Mouse (Mus musculus): ENCODE data around the gene Rnf13. TPM values are rescaled to one million over a fixed set of nuclear protein-coding genes. Genes with fewer than 3 reads are reported as not detected.

The Rnf13 gene
- polyA plus RNA-seq (2016; fragmentation: Nextera tagmentation; extraction: Ambion mirVana), result 59.3 and 63.9 TPM in 2 replicates

DNA sequence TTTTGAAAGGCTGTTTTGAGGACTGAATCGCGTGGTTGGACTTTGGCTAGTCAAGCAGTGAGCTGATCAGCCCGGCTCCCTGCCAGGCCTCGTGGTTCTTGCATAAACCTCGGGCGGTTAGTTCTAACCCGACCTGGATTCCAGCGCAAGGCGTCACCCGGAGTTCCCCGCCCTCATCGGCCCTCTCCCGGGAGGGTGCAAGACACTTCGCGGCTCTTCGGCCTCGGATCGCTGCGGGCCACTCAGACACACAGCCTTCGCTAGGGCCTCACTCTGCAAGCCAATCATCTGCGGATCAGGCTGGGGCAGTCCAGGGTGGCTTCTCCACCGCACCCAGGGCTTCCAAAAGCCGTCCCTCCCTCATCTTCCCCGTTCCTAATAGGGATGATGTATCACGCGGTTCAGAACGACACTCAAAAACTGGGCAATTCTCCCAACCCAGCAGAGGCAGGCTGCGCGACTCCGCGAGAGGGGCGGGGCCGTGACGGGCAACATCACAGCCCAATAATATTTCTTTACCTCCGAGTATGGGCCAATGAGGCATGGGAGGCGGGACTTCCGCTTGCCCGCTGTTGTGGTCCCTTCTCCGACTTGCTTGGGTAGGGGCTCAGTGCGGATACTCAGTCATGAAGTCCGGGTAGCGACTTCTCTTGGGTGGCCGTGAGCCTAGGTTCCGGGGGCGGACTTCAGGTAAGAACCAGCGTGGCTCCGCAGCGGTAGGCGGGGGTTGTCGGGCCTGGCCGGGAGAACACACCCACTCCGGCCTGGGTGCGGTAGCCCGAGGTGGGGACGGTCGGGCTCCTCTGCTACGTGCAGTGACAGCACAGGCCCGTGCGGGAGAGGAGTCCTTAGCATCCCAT, at the start of gene Rnf13:
Gene Rnf13, plus strand, starts transcription at position 552 of the 860 bp plus-strand sequence.
- no peaks in the 10 kb centered on the region for H3K9me3 ChIP-seq
- peak within 1 kb of the TSS; percentile 66 for H3K4me2 ChIP-seq (replicated peaks)
- WGBS, result under 1% methylated on average over 59 of the region's 59 CpGs
- H3K4me3 ChIP-seq, result peak within 1 kb of the TSS; percentile 78
- no peaks in the 10 kb centered on the region for H3K27me3 ChIP-seq
- H3K9ac ChIP-seq, result peak within 1 kb of the TSS; percentile 79
- H3K4me1 ChIP-seq, result peaks cover 10% of the 10 kb centered on the region
- peak; percentile 99 for ATAC-seq (ENCODE audit: insufficient number of reproducible peaks, insufficient read depth, low FRiP score, low TSS enrichment)
- H3K36me3 ChIP-seq, result no peaks in the 10 kb centered on the region
- H3K27ac ChIP-seq, result peak within 1 kb of the TSS; percentile 96

DNA sequence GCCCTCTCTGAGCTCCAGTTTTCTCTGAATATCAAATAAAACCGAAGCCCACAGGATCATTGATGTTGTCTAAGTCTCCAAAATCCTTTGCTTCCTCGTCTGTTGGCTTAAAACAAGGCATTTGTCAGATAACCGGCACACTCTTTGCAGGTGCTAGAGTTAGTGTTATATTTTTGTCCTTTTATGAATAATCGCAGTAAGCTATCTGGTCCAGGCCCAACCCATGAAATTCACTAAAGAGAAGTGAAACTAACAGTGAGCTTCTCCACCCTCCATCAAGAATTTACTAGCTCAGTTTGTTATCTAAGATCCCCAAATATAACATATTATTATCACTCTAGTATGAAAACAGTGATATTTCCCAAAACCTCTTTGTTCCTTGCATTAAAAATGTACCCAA, 44.1 kb upstream of the Rnf13 start:
- no peak overlapping the region for H3K4me3 ChIP-seq
- H3K36me3 ChIP-seq, result no peaks in the 10 kb centered on the region
- H3K9me3 ChIP-seq, result no peaks in the 10 kb centered on the region
- H3K27me3 ChIP-seq, result no peaks in the 10 kb centered on the region
- H3K4me1 ChIP-seq, result 0 out of 2 replicates have a peak, but pooled peaks cover 5% of the 10 kb centered on the region
- no peak for ATAC-seq (ENCODE audit: insufficient number of reproducible peaks, insufficient read depth, low FRiP score, low TSS enrichment)
- WGBS, result 90% methylated on average over 4 of the region's 4 CpGs
- H3K9ac ChIP-seq, result no peak overlapping the region
- no peak overlapping the region for H3K27ac ChIP-seq
- H3K4me2 ChIP-seq (replicated peaks), result no peak overlapping the region

DNA sequence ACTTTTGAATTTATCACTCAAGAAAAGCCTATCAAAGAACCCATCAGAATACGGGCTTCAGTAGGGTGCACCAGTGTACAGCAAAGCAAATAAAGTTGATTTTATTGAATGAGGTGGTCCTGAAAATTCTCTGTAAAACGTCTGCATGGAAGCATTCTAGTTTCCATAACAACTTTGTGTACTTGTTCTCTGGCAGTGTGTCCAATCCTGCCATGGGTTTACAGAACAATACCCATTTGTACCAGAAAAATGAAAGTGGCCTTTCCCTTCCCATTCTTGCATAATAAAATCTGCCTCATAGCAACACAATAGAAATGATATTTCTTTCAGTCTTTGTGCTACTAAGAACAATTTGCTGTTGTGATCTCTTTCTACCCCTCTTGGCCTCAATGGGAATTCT, 43.1 kb upstream of the Rnf13 start, which contains the start of gene Ankub1:
Gene Ankub1, minus strand, starts transcription at position 81 of the 400 bp plus-strand sequence.
- Histone ChIP-seq H3K4me1 (0 out of 2 replicates have a peak, but pooled peaks cover 5% of the 10 kb centered on the region), H3K9ac (no peak within 1 kb of the TSS), H3K9me3 (no peaks in the 10 kb centered on the region), H3K27ac (no peak within 1 kb of the TSS), H3K36me3 (no peaks in the 10 kb centered on the region), H3K27me3 (no peaks in the 10 kb centered on the region), H3K4me2 (replicated peaks) (no peak within 1 kb of the TSS), H3K4me3 (no peak within 1 kb of the TSS)
- ATAC-seq (ENCODE audit: insufficient number of reproducible peaks, insufficient read depth, low FRiP score, low TSS enrichment), result no peak
- WGBS, result 73% methylated on average over 2 of the region's 2 CpGs

DNA sequence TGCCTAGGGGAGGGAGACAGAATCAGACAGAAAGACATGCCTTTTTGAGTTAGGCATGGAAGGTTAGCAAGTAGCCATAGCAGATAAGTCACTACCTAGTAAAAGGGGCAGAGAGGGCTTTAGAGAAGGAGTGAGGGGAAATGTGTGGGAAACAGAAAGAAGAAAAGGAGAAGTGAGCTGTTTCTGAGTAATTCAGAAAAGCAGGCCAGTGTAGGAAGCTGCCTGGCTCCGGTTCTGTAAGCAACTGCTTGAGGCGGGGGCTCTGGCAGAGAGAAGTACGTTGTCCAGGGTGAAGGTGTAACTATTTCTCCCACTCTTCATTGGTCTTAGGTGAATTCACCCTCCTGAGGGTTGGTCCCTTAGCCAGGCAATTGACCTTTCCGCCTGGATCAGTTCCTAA, 39.6 kb upstream of the Rnf13 start:
- Histone ChIP-seq H3K9ac (no peak overlapping the region), H3K36me3 (no peaks in the 10 kb centered on the region), H3K27ac (no peak overlapping the region), H3K9me3 (no peaks in the 10 kb centered on the region), H3K4me3 (no peak overlapping the region), H3K27me3 (no peaks in the 10 kb centered on the region), H3K4me2 (replicated peaks) (no peak overlapping the region), H3K4me1 (0 out of 2 replicates have a peak, but pooled peaks cover 5% of the 10 kb centered on the region)
- whole genome bisulfite sequencing, result 84% methylated on average over 4 of the region's 4 CpGs
- ATAC-seq (ENCODE audit: insufficient number of reproducible peaks, insufficient read depth, low FRiP score, low TSS enrichment), result no peak

DNA sequence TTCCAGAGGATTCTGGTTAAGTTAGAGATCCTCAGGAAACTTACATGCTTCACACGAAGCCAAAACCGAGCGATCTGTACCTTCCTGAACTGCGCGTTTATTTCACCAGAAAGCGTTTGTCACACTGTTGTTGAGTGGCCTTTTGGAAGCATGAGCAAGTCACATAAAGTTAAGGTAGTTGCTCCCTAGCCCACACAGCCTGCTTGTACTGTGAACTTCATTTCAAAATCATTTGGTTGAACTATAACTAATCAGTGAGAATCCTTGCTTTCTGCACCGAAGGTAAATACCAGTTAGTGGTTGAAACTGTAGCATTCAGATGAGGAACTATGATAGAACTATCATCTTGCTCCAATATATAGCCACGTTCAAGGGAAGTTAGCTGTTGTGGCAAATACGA, 39.1 kb upstream of the Rnf13 start:
- Histone ChIP-seq H3K27ac (no peak overlapping the region), H3K4me3 (no peak overlapping the region), H3K36me3 (no peaks in the 10 kb centered on the region), H3K9me3 (no peaks in the 10 kb centered on the region), H3K4me1 (0 out of 2 replicates have a peak, but pooled peaks cover 5% of the 10 kb centered on the region), H3K4me2 (replicated peaks) (no peak overlapping the region), H3K9ac (no peak overlapping the region), H3K27me3 (no peaks in the 10 kb centered on the region)
- WGBS, result 92% methylated on average over 9 of the region's 9 CpGs
- no peak for ATAC-seq (ENCODE audit: insufficient number of reproducible peaks, insufficient read depth, low FRiP score, low TSS enrichment)

DNA sequence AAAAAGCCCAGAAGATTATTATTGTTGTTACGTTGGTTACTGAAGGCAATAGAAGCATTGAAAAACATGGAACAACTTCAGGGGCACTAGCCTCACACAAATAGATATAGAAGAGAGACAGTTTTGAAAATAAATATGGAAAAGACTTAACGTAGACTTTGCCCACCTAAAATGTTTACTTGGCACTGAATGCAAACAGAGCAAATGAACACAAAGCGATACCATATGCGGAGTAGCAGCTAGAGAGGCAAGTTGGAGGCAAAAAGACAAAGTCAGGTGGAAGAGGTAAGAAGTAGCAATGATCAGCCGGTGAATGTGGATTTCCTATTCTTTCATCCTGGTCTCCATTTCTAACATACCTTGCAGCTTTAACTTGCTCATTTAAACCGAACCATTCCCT, 21.7 kb upstream of the Rnf13 start:
- WGBS, result 84% methylated on average over 6 of the region's 6 CpGs

DNA sequence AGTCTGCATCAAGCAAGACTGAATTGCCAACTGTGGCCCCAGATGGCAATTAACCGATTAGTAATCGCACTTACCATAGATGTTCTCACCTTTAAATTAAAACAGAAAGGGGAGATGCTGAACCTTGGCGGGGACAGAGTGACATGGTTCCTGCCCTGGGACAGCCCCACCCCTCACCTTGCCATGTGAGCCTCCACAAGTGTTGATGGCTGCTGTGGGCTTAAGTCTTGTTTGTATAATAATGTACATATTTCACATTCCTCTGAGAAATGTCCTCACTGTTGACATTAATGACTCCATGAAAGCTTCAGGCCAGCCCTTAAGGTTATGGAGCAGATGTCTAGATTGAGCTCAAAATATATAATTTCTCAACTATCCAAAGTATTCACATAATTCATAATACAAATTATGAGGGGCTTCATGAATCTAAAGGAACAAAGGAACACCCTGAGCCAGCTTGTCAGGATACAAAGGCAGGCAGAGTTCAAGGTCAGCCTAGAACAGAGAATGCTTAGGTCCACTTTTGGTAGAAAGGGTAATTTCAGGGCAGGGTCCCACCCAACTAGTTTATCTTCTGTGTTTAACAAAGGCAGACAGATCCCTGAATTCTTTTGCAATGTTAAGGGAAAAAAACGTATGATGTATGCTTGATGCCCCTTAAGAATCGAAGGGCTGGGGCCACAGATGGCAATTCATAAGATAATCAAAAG, 3.5 kb upstream of the Rnf13 start:
- Histone ChIP-seq H3K36me3 (no peaks in the 10 kb centered on the region), H3K4me3 (no peak overlapping the region), H3K4me2 (replicated peaks) (no peak overlapping the region), H3K27me3 (no peaks in the 10 kb centered on the region), H3K9me3 (no peaks in the 10 kb centered on the region), H3K9ac (no peak overlapping the region), H3K4me1 (peaks cover 6% of the 10 kb centered on the region), H3K27ac (no peak overlapping the region)
- 81% methylated on average over 5 of the region's 5 CpGs for WGBS
- ATAC-seq (ENCODE audit: insufficient number of reproducible peaks, insufficient read depth, low FRiP score, low TSS enrichment), result no peak

More for the DNA sequence above, 21.7 kb upstream of the Rnf13 start:
- Histone ChIP-seq H3K9me3 (no peaks in the 10 kb centered on the region), H3K4me2 (replicated peaks) (no peak overlapping the region), H3K36me3 (no peaks in the 10 kb centered on the region), H3K27ac (no peak overlapping the region), H3K4me1 (no peaks in the 10 kb centered on the region), H3K4me3 (no peak overlapping the region), H3K27me3 (no peaks in the 10 kb centered on the region), H3K9ac (no peak overlapping the region)
- ATAC-seq (ENCODE audit: insufficient number of reproducible peaks, insufficient read depth, low FRiP score, low TSS enrichment), result no peak

DNA sequence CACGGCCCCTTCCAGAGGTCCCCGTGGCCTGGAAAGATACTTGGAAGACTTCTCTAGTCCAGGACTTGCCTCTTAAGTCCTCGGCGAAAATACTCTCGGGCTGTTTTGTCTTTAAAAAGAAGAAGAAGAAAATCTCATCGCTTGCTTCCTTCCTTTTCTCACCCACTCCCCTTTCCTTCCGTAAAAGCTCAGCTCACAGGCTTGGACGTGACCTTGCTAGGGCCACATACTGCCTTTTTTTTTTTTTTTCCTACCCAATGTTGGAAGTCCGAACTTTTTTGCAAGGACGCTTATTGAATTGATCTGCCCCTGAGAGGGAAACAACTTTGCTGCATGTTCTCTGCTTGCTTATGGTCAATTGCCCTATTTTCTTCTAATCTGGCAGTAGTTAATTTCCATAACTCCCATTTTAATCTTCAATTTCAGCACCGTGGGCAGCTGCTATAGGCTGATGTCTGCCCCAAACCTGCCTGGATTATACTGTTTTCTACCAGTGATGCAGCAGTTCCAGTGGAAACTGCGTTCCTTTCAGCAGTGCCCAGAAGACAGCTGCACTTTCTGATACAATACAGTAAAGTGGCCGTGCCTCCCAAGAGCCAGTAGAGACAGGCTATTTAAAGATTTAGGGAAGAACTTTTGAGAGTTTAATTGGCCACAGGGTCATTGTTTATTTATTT, 695 bp downstream of the Rnf13 start:
- no peak for ATAC-seq (ENCODE audit: insufficient number of reproducible peaks, insufficient read depth, low FRiP score, low TSS enrichment)
- Histone ChIP-seq H3K9me3 (no peaks in the 10 kb centered on the region), H3K27ac (peak overlapping the region; percentile 96), H3K4me2 (replicated peaks) (peak overlapping the region; percentile 66), H3K36me3 (no peaks in the 10 kb centered on the region), H3K4me3 (peak overlapping the region; percentile 78), H3K4me1 (peaks cover 10% of the 10 kb centered on the region), H3K9ac (peak overlapping the region; percentile 79), H3K27me3 (no peaks in the 10 kb centered on the region)
- 2% methylated on average over 13 of the region's 13 CpGs for WGBS

DNA sequence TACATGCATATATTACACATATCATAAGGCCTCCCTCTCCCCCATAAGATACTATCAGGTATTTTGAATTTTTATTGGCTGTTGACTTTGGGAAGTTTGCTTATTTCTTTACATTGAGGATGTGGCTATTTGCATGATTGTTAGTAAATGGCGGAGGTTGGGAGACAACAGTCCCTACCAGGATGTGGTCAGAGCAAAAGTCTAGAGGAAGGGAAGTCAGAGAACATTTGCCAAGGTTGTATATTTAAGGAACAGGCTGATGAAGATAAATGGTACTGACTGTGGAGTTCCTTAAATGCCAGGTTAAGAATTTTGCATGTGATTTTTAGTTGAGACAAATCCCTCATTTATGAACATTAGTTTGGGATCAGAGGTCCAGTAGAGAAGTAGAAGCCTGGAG, 4.0 kb downstream of the Rnf13 start:
- no peak for ATAC-seq (ENCODE audit: insufficient number of reproducible peaks, insufficient read depth, low FRiP score, low TSS enrichment)
- no peak overlapping the region for H3K4me2 ChIP-seq (replicated peaks)
- H3K4me3 ChIP-seq, result no peak overlapping the region
- WGBS, result 96% methylated on average over 1 of the region's 1 CpGs
- no peaks in the 10 kb centered on the region for H3K9me3 ChIP-seq
- no peak overlapping the region for H3K9ac ChIP-seq
- H3K4me1 ChIP-seq, result peaks cover 10% of the 10 kb centered on the region
- H3K27me3 ChIP-seq, result no peaks in the 10 kb centered on the region
- no peak overlapping the region for H3K27ac ChIP-seq
- H3K36me3 ChIP-seq, result no peaks in the 10 kb centered on the region

DNA sequence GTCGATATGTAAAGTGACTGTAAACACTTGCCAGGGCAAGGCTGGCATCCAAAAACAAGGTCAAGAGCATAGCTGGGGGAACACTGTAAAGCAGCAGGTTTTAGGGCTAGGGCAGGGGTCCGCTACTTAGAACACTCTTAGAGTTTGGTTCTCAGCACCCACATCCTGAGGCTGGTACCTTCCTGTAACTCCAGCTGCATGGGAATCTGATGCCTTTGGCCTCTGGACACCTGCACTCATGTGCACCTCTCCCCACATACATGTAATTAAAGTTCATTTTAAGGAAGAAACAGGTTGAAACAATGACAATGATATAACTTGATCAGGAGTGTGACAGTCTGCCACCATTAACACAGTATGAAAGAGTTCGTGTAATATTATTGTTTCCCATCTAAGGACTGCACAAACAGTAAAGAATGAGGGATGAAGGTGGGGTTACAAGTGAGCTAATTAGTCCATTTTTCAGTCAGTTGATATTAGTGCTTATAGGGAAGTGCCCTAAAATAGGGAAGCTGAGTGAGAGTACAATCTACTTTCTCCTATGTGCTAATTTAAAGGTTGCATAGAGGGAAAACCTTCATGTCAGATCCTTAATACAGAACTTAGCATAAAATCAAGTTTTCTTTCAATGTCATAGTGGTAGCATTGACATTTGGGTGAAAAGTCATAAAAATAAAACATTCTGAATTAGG, 12.9 kb downstream of the Rnf13 start:
- WGBS, result 91% methylated on average over 3 of the region's 3 CpGs

DNA sequence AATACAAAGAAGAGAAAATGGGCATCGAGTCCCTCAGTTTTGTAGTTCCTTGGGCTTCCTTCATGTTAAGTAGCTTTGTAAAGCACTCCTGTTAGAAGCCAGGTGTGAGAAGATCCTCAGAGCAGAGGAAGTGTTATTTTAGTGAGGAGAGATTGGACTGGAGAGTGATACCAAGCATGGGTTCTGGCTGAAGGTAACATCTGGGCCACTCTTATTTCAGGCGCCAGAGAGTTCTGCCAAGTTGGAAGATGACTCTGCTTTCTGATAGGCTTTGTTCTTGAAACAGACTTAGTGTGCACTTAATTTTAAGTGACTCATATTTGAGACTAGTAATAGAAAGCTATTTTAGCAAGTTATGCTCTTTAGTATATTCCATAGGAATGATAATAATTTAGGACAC, 41.1 kb downstream of the Rnf13 start:
- Histone ChIP-seq H3K4me3 (no peak overlapping the region), H3K27me3 (no peaks in the 10 kb centered on the region), H3K9ac (no peak overlapping the region), H3K9me3 (no peaks in the 10 kb centered on the region), H3K4me2 (replicated peaks) (no peak overlapping the region), H3K36me3 (no peaks in the 10 kb centered on the region), H3K4me1 (no peaks in the 10 kb centered on the region), H3K27ac (no peak overlapping the region)
- ATAC-seq (ENCODE audit: insufficient number of reproducible peaks, insufficient read depth, low FRiP score, low TSS enrichment), result no peak
- 97% methylated on average over 2 of the region's 2 CpGs for WGBS

More for the DNA sequence above, 12.9 kb downstream of the Rnf13 start:
- Histone ChIP-seq H3K4me1 (no peaks in the 10 kb centered on the region), H3K4me3 (no peak overlapping the region), H3K4me2 (replicated peaks) (no peak overlapping the region), H3K27me3 (no peaks in the 10 kb centered on the region), H3K27ac (no peak overlapping the region), H3K9ac (no peak overlapping the region), H3K36me3 (no peaks in the 10 kb centered on the region), H3K9me3 (no peaks in the 10 kb centered on the region)
- ATAC-seq (ENCODE audit: insufficient number of reproducible peaks, insufficient read depth, low FRiP score, low TSS enrichment), result no peak
